Mouse (Mus musculus) granulocyte monocyte progenitor cell, adult 5-6 weeks (primary cell): Measurements from ENCODE around the gene Crabp2. TPM values are rescaled to one million over a fixed set of nuclear protein-coding genes. Genes with fewer than 3 reads are reported as not detected.

Source experiments
- ATAC-seq: replicated peaks from 2 replicates; pipeline ENCODE4 v1.8.0; 2016; ENCODE audit warnings: mild to moderate bottlenecking, moderate TSS enrichment, inconsistent platforms; ENCODE audit not compliant: poor library complexity, severe bottlenecking
- total RNA-seq, 2 experiments: library from RNA; stranded (forward) in 1 of 2; stranded (reverse) in 1 of 2; fragments of 200-712, 200-1000 nt in 1 of 2; fragments of >200 nt in 1 of 2; fragmentation: Nextera tagmentation in 1 of 2; gene quantifications; 2 replicates each; pipeline ENCODE4 v1.2.3; 2014 to 2017

The Crabp2 gene
- total RNA-seq, 2 experiments from 2014 or later, result not detected

- ATAC-seq, result no peak
Observed at GRCm38 (mm10) chr3:87981214-87981760, 32.8 kb downstream of the Crabp2 start.

- no peak for ATAC-seq
Observed at GRCm38 (mm10) chr3:87981894-87982835, 33.7 kb downstream of the Crabp2 start.

GRCm38 (mm10) chr3:87982836-87983601 is 34.6 kb downstream of the Crabp2 start:
- peak; percentile 44 for ATAC-seq

- no peak for ATAC-seq
Observed at GRCm38 (mm10) chr3:87983627-87984026, 35.2 kb downstream of the Crabp2 start.

GRCm38 (mm10) chr3:87984094-87984493 is 35.6 kb downstream of the Crabp2 start:
- ATAC-seq, result no peak

- no peak for ATAC-seq
Observed at GRCm38 (mm10) chr3:87985505-87986320, 37.2 kb downstream of the Crabp2 start.

GRCm38 (mm10) chr3:87986868-87987267 is 38.4 kb downstream of the Crabp2 start:
- peak; percentile 79 for ATAC-seq

GRCm38 (mm10) chr3:87987633-87988032 is 39.2 kb downstream of the Crabp2 start:
- ATAC-seq, result peak; percentile 60

- no peak for ATAC-seq
Observed at GRCm38 (mm10) chr3:87988068-87988467, 39.6 kb downstream of the Crabp2 start.

GRCm38 (mm10) chr3:87989935-87990334 is 41.5 kb downstream of the Crabp2 start:
- ATAC-seq, result no peak

GRCm38 (mm10) chr3:87993436-87993835 is 45.0 kb downstream of the Crabp2 start:
- peak; percentile 84 for ATAC-seq

- no peak for ATAC-seq
Observed at GRCm38 (mm10) chr3:87995331-87995730, 46.9 kb downstream of the Crabp2 start.

GRCm38 (mm10) chr3:87996401-87996800 is 47.9 kb downstream of the Crabp2 start:
- no peak for ATAC-seq

GRCm38 (mm10) chr3:87996971-87997614 is 48.6 kb downstream of the Crabp2 start:
- ATAC-seq, result peak; percentile 44

GRCm38 (mm10) chr3:87998747-87999146 is 50.3 kb downstream of the Crabp2 start:
- ATAC-seq, result no peak

GRCm38 (mm10) chr3:87999243-87999895 is 50.9 kb downstream of the Crabp2 start:
- ATAC-seq, result no peak

GRCm38 (mm10) chr3:88000181-88000580 is 51.7 kb downstream of the Crabp2 start, which contains the start of gene Bcan:
Gene Bcan (minus strand): TSS chr3:88000230.
- no peak for ATAC-seq

GRCm38 (mm10) chr3:88000816-88001595 is 52.5 kb downstream of the Crabp2 start:
- no peak for ATAC-seq
